Mouse (Mus musculus) embryo, embryonic 11.5 days (tissue): ENCODE data around the gene Stub1.

Source experiments
- DNase-seq: peaks from one replicate; pipeline ENCODE4 v3.0.0-alpha.2; 2012; ENCODE audit warnings: low read depth, low spot score

Gene Stub1

GRCm38 (mm10) chr17:25868601-25869191 lies 35.5 kb upstream of the Stub1 start, which contains the start of gene Mcrip2:
TSS of gene Mcrip2 (minus strand) at chr17:25868764.
- DNase-seq, result peak; percentile 68

- no peak for DNase-seq
Measured at GRCm38 (mm10) chr17:25867836-25868600, 34.8 kb upstream of the Stub1 start.

- DNase-seq, result no peak
Measured at GRCm38 (mm10) chr17:25867509-25867835, 34.3 kb upstream of the Stub1 start.

GRCm38 (mm10) chr17:25866172-25866571 lies 33.0 kb upstream of the Stub1 start:
- no peak for DNase-seq

- no peak for DNase-seq
Measured at GRCm38 (mm10) chr17:25865288-25865687, 32.1 kb upstream of the Stub1 start.

GRCm38 (mm10) chr17:25864311-25864710 lies 31.1 kb upstream of the Stub1 start:
- no peak for DNase-seq

- no peak for DNase-seq
Measured at GRCm38 (mm10) chr17:25863681-25864080, 30.5 kb upstream of the Stub1 start.

GRCm38 (mm10) chr17:25861704-25862612 lies 28.8 kb upstream of the Stub1 start:
- no peak for DNase-seq

- DNase-seq, result peak; percentile 90
Measured at GRCm38 (mm10) chr17:25860832-25861703, 27.9 kb upstream of the Stub1 start, which contains the start of gene Wdr90. TSS of gene Wdr90 (minus strand) at chr17:25861501.

GRCm38 (mm10) chr17:25860229-25860628 lies 27.0 kb upstream of the Stub1 start:
- DNase-seq, result no peak

- peak; percentile 84 for DNase-seq
Measured at GRCm38 (mm10) chr17:25844396-25844901, 11.2 kb upstream of the Stub1 start, which contains the start of gene Rhot2. TSS of gene Rhot2 (minus strand) at chr17:25844851.

GRCm38 (mm10) chr17:25843636-25844395 lies 10.6 kb upstream of the Stub1 start:
- no peak for DNase-seq

GRCm38 (mm10) chr17:25843122-25843521 lies 9.9 kb upstream of the Stub1 start:
- DNase-seq, result no peak

- DNase-seq, result no peak
Measured at GRCm38 (mm10) chr17:25842509-25842908, 9.3 kb upstream of the Stub1 start.

- no peak for DNase-seq
Measured at GRCm38 (mm10) chr17:25841117-25841880, 8.1 kb upstream of the Stub1 start, which contains the start of gene Gm20683. TSS of gene Gm20683 (minus strand) at chr17:25841763.

GRCm38 (mm10) chr17:25840519-25840918 lies 7.3 kb upstream of the Stub1 start:
- DNase-seq, result no peak

GRCm38 (mm10) chr17:25839455-25840235 lies 6.4 kb upstream of the Stub1 start:
- DNase-seq, result no peak

GRCm38 (mm10) chr17:25838904-25839303 lies 5.7 kb upstream of the Stub1 start:
- no peak for DNase-seq
